Mouse (Mus musculus): ENCODE data around the gene Ddc. TPM values are rescaled to one million over a fixed set of nuclear protein-coding genes. Genes with fewer than 3 reads are reported as not detected.

Gene Ddc
- polyA plus RNA-seq, 1 experiment from 2014 or later, result 9.3 TPM

GRCm38 (mm10) chr11:11934808-11935207, 36.9 kb upstream of the Ddc start:
- H3K4me3 ChIP-seq, result no peak overlapping the region
- no peaks in the 10 kb centered on the region for H3K27me3 ChIP-seq (replicated peaks)
- H3K4me2 ChIP-seq, result no peak overlapping the region
- no peaks in the 10 kb centered on the region for H3K9me3 ChIP-seq (replicated peaks)
- H3K27ac ChIP-seq, result no peak overlapping the region
- no peak for ATAC-seq
- 78% methylated on average over 8 of the region's 8 CpGs for WGBS (ENCODE audit: insufficient replicate concordance)
- no peak overlapping the region for H3K9ac ChIP-seq
- peaks cover 17% of the 10 kb centered on the region for H3K4me1 ChIP-seq
- peaks cover 90% of the 10 kb centered on the region for H3K36me3 ChIP-seq

GRCm38 (mm10) chr11:11932102-11932789, 34.3 kb upstream of the Ddc start:
- WGBS (ENCODE audit: insufficient replicate concordance), result 71% methylated on average over 11 of the region's 11 CpGs
- no peak overlapping the region for H3K27ac ChIP-seq
- H3K9ac ChIP-seq, result no peak overlapping the region

GRCm38 (mm10) chr11:11931688-11932087, 33.7 kb upstream of the Ddc start:
- Histone ChIP-seq H3K27me3 (replicated peaks) (no peaks in the 10 kb centered on the region), H3K4me2 (no peak overlapping the region), H3K9me3 (replicated peaks) (no peaks in the 10 kb centered on the region), H3K9ac (no peak overlapping the region), H3K27ac (no peak overlapping the region), H3K36me3 (peaks cover 64% of the 10 kb centered on the region), H3K4me1 (peaks cover 7% of the 10 kb centered on the region; the same call in 1 of the 2 replicates), H3K4me3 (no peak overlapping the region)
- ATAC-seq, result no peak
- 77% methylated on average over 5 of the region's 5 CpGs for WGBS (ENCODE audit: insufficient replicate concordance)

More at GRCm38 (mm10) chr11:11932102-11932789, 34.3 kb upstream of the Ddc start:
- no peaks in the 10 kb centered on the region for H3K9me3 ChIP-seq (replicated peaks)
- no peak for ATAC-seq
- no peak overlapping the region for H3K4me2 ChIP-seq
- H3K27me3 ChIP-seq (replicated peaks), result no peaks in the 10 kb centered on the region
- peaks cover 7% of the 10 kb centered on the region; the same call in 1 of the 2 replicates for H3K4me1 ChIP-seq
- peaks cover 69% of the 10 kb centered on the region for H3K36me3 ChIP-seq
- H3K4me3 ChIP-seq, result no peak overlapping the region

- peaks cover 52% of the 10 kb centered on the region for H3K36me3 ChIP-seq
- H3K4me3 ChIP-seq, result no peak overlapping the region
- no peak for ATAC-seq
- no peak overlapping the region for H3K27ac ChIP-seq
- WGBS (ENCODE audit: insufficient replicate concordance), result 81% methylated on average over 11 of the region's 11 CpGs
- H3K27me3 ChIP-seq (replicated peaks), result no peaks in the 10 kb centered on the region
- peaks cover 7% of the 10 kb centered on the region; the same call in 1 of the 2 replicates for H3K4me1 ChIP-seq
- no peak overlapping the region for H3K9ac ChIP-seq
- H3K9me3 ChIP-seq (replicated peaks), result no peaks in the 10 kb centered on the region
- no peak overlapping the region for H3K4me2 ChIP-seq
Measured at GRCm38 (mm10) chr11:11930527-11930926, 32.6 kb upstream of the Ddc start.

- H3K9ac ChIP-seq, result no peak overlapping the region
- H3K9me3 ChIP-seq (replicated peaks), result no peaks in the 10 kb centered on the region
- H3K27me3 ChIP-seq (replicated peaks), result no peaks in the 10 kb centered on the region
- peaks cover 9% of the 10 kb centered on the region for H3K4me1 ChIP-seq
- no peak for ATAC-seq
- WGBS (ENCODE audit: insufficient replicate concordance), result 79% methylated on average over 3 of the region's 3 CpGs
- no peak overlapping the region for H3K4me2 ChIP-seq
- H3K27ac ChIP-seq, result no peak overlapping the region
- peaks cover 41% of the 10 kb centered on the region for H3K36me3 ChIP-seq
- H3K4me3 ChIP-seq, result no peak overlapping the region
Measured at GRCm38 (mm10) chr11:11929059-11929458, 31.1 kb upstream of the Ddc start.

- peak; percentile 46 for ATAC-seq
- Histone ChIP-seq H3K4me1 (peaks cover 13% of the 10 kb centered on the region), H3K4me3 (no peak overlapping the region), H3K9ac (no peak overlapping the region), H3K27ac (no peak overlapping the region), H3K4me2 (no peak overlapping the region), H3K36me3 (peaks cover 36% of the 10 kb centered on the region), H3K27me3 (replicated peaks) (no peaks in the 10 kb centered on the region), H3K9me3 (replicated peaks) (no peaks in the 10 kb centered on the region)
- 64% methylated on average over 2 of the region's 2 CpGs for WGBS (ENCODE audit: insufficient replicate concordance)
Measured at GRCm38 (mm10) chr11:11928586-11928985, 30.6 kb upstream of the Ddc start.

GRCm38 (mm10) chr11:11923900-11924299, 26.0 kb upstream of the Ddc start:
- Histone ChIP-seq H3K27ac (no peak overlapping the region), H3K9me3 (replicated peaks) (no peaks in the 10 kb centered on the region), H3K27me3 (replicated peaks) (no peaks in the 10 kb centered on the region), H3K9ac (no peak overlapping the region), H3K4me2 (peak overlapping the region; percentile 15; the same call in 1 of the 2 replicates), H3K4me3 (no peak overlapping the region), H3K4me1 (peaks cover 16% of the 10 kb centered on the region), H3K36me3 (no peaks in the 10 kb centered on the region)
- ATAC-seq, result no peak
- 54% methylated on average over 3 of the region's 3 CpGs for WGBS (ENCODE audit: insufficient replicate concordance)

GRCm38 (mm10) chr11:11923345-11923744, 25.4 kb upstream of the Ddc start:
- Histone ChIP-seq H3K36me3 (no peaks in the 10 kb centered on the region), H3K27me3 (replicated peaks) (no peaks in the 10 kb centered on the region), H3K4me1 (peaks cover 16% of the 10 kb centered on the region), H3K27ac (no peak overlapping the region), H3K4me2 (peak overlapping the region; percentile 15), H3K9me3 (replicated peaks) (no peaks in the 10 kb centered on the region), H3K9ac (no peak overlapping the region), H3K4me3 (no peak overlapping the region)
- WGBS (ENCODE audit: insufficient replicate concordance), result 63% methylated on average over 3 of the region's 3 CpGs
- peak; percentile 89 for ATAC-seq

GRCm38 (mm10) chr11:11922106-11922505, 24.2 kb upstream of the Ddc start:
- Histone ChIP-seq H3K27me3 (replicated peaks) (no peaks in the 10 kb centered on the region), H3K4me1 (peaks cover 16% of the 10 kb centered on the region), H3K36me3 (no peaks in the 10 kb centered on the region), H3K9ac (no peak overlapping the region), H3K9me3 (replicated peaks) (no peaks in the 10 kb centered on the region), H3K4me3 (no peak overlapping the region), H3K4me2 (no peak overlapping the region), H3K27ac (no peak overlapping the region)
- ATAC-seq, result no peak
- 80% methylated on average over 2 of the region's 2 CpGs for WGBS (ENCODE audit: insufficient replicate concordance)

- no peak for ATAC-seq
- Histone ChIP-seq H3K9me3 (replicated peaks) (no peaks in the 10 kb centered on the region), H3K27me3 (replicated peaks) (no peaks in the 10 kb centered on the region), H3K4me1 (no peaks in the 10 kb centered on the region), H3K27ac (no peak overlapping the region), H3K36me3 (no peaks in the 10 kb centered on the region), H3K4me2 (no peak overlapping the region), H3K9ac (no peak overlapping the region), H3K4me3 (no peak overlapping the region)
- 49% methylated on average over 7 of the region's 7 CpGs for WGBS (ENCODE audit: insufficient replicate concordance)
Measured at GRCm38 (mm10) chr11:11907703-11908413, 9.9 kb upstream of the Ddc start.

GRCm38 (mm10) chr11:11905518-11905917, 7.6 kb upstream of the Ddc start:
- Histone ChIP-seq H3K4me3 (no peak overlapping the region), H3K9ac (no peak overlapping the region), H3K36me3 (no peaks in the 10 kb centered on the region), H3K4me1 (peaks cover 7% of the 10 kb centered on the region; the same call in 1 of the 2 replicates), H3K9me3 (replicated peaks) (no peaks in the 10 kb centered on the region), H3K27ac (no peak overlapping the region), H3K27me3 (replicated peaks) (no peaks in the 10 kb centered on the region), H3K4me2 (no peak overlapping the region)
- ATAC-seq, result no peak

- Histone ChIP-seq H3K27ac (no peak overlapping the region), H3K36me3 (no peaks in the 10 kb centered on the region), H3K9me3 (replicated peaks) (no peaks in the 10 kb centered on the region), H3K4me3 (no peak overlapping the region), H3K4me2 (no peak overlapping the region), H3K4me1 (peaks cover 7% of the 10 kb centered on the region; the same call in 1 of the 2 replicates), H3K9ac (no peak overlapping the region), H3K27me3 (replicated peaks) (no peaks in the 10 kb centered on the region)
- ATAC-seq, result no peak
- WGBS (ENCODE audit: insufficient replicate concordance), result 57% methylated on average over 5 of the region's 5 CpGs
Measured at GRCm38 (mm10) chr11:11904995-11905394, 7.1 kb upstream of the Ddc start.

All from liver, embryonic 12.5 days (tissue).